In the genomic region with DNA sequence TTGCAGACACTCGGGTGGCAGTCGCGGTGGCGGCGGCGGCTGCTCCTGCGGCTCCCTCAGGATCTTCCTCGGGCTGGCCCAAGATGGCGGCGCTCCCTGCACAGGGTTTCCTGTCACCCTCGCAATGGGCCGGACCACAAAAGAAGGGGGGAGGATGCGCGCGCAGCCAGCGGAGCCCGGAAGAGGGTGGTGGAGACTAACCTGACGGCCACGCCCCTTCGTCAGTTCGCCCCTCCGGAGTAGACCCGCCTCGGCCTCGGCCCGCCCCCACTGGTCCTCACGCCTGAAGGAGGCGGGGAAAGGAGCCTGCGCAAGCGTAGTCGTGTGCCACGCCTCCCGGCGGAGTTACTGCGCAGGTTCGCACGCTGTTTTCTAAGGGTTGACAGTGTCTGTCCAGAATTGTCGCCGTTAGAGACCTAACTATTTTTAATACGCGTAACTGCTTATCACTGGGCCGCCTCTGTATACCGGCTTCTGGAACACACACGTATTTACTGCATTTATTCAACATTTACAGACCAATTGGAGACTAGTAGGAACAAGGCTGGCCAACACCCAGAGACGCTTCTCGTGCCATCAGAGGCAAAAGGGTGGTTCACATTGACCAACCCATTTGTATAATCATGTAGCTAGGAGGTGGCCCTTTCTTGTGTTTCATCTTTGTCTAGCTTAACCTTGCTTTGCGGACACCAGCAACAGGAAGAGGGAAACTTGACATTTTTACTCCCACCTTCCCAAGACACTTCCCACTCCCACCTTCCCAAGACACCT, we compare ENCODE assay signal across 8 mouse cellular contexts. TPM values are rescaled to one million over a fixed set of nuclear protein-coding genes. Genes with fewer than 3 reads are reported as not detected.
DNase-seq lines count a peak whose midpoint lies in the region; ATAC-seq and TF ChIP-seq lines count a peak whose summit lies in the region.

Gene Rab14, minus strand, starts transcription at position 223 of the 771 bp plus-strand sequence.

- under 1% methylated on average over 41 of the region's 47 CpGs for WGBS in forebrain, embryonic 11.5 days
- under 1% methylated on average over 43 of the region's 47 CpGs for WGBS in heart, embryonic 16.5 days
- under 1% methylated on average over 47 of the region's 47 CpGs for WGBS in liver, embryonic 15.5 days (ENCODE audit: insufficient replicate concordance)
- under 1% methylated on average over 47 of the region's 47 CpGs for WGBS in neural tube, embryonic 12.5 days

- peak within 1 kb of the TSS; percentile 93 to 98 (median 95) for H3K4me3 ChIP-seq in CH12.LX (replicated peaks in 1 of 3; ENCODE audit: low read depth in 2 of 3, low read length in 2 of 3, poor library complexity in 1 of 3)
- H3K4me3 ChIP-seq in forebrain, embryonic 11.5 days (ENCODE audit: low read depth, low read length): peak within 1 kb of the TSS; percentile 99
- H3K4me3 ChIP-seq in heart, embryonic 16.5 days (ENCODE audit: low read length): peak within 1 kb of the TSS; percentile 98
- peak within 1 kb of the TSS; percentile 91 for H3K4me3 ChIP-seq in liver, embryonic 15.5 days (replicated peaks)
- H3K4me3 ChIP-seq in neural tube, embryonic 12.5 days: peak within 1 kb of the TSS; percentile 88

- H3K27me3 ChIP-seq in CH12.LX (replicated peaks): no peaks in the 10 kb centered on the region
- H3K27me3 ChIP-seq in forebrain, embryonic 11.5 days (ENCODE audit: control insufficient read depth, insufficient read depth, low read length): no peaks in the 10 kb centered on the region
- H3K27me3 ChIP-seq in heart, embryonic 16.5 days (ENCODE audit: control insufficient read depth, insufficient read depth, low read length): no peaks in the 10 kb centered on the region
- H3K27me3 ChIP-seq in liver, embryonic 15.5 days: 0 out of 2 replicates have a peak, but pooled peaks cover 6% of the 10 kb centered on the region
- H3K27me3 ChIP-seq in neural tube, embryonic 12.5 days (replicated peaks): no peaks in the 10 kb centered on the region

- ATAC-seq in forebrain, embryonic 11.5 days (replicated peaks; ENCODE audit: low FRiP score): peak; percentile 98
- peak; percentile 97 for ATAC-seq in heart, embryonic 16.5 days (replicated peaks; ENCODE audit: extremely low read depth, insufficient read depth, low FRiP score)
- ATAC-seq in liver, embryonic 15.5 days (ENCODE audit: insufficient read depth): peak; percentile 93
- peak; percentile 97 for ATAC-seq in neural tube, embryonic 12.5 days (ENCODE audit: low FRiP score, low read depth)

- H3K9ac ChIP-seq in CH12.LX (ENCODE audit: insufficient read depth, low read depth): peak within 1 kb of the TSS; percentile 87
- peak within 1 kb of the TSS; percentile 99 for H3K9ac ChIP-seq in forebrain, embryonic 11.5 days (ENCODE audit: low read length)
- peak within 1 kb of the TSS; percentile 100 for H3K9ac ChIP-seq in heart, embryonic 16.5 days (ENCODE audit: low read length)
- H3K9ac ChIP-seq in liver, embryonic 15.5 days: peak within 1 kb of the TSS; percentile 92
- peak within 1 kb of the TSS; percentile 98 for H3K9ac ChIP-seq in neural tube, embryonic 12.5 days

- peak; percentile 99 for DNase-seq in CH12.LX (ENCODE audit: extremely low read depth)
- peak; percentile 98 for DNase-seq in c-Kit-positive CD71-positive TER-119-negative erythroid progenitor cells, embryonic 14.5 days (ENCODE audit: low read depth)
- peak; percentile 100 for DNase-seq in forebrain, embryonic 11.5 days (ENCODE audit: low spot score)
- peak; percentile 100 for DNase-seq in kidney, postnatal 36 days
- peak; percentile 99 for DNase-seq in telencephalon, adult 2 months (ENCODE audit: low read depth, low spot score)

- in situ Hi-C loops in CH12.LX (cut with MboI; ENCODE audit: low pct_ligation_motif_present, low pct_unique_long_range_greater_than_20kb, low sequenced_read_pairs): no loop called here

- TF ChIP-seq POLR2A in CH12.LX (IDR thresholded peaks at IDR 0.05; ENCODE audit: low read depth, low read length): peak; percentile 84

- H3K79me2 ChIP-seq in CH12.LX (replicated peaks; ENCODE audit: control insufficient read depth, extremely low read depth, insufficient read depth, poor library complexity, severe bottlenecking): peaks cover 41% of the 10 kb centered on the region

- no peak for TF ChIP-seq RAD21 in CH12.LX (IDR thresholded peaks at IDR 0.05; ENCODE audit: low read depth, low read length)

- no peak for TF ChIP-seq EP300 in CH12.LX (IDR thresholded peaks at IDR 0.05; ENCODE audit: low read length)

- no peaks in the 10 kb centered on the region for H3K9me3 ChIP-seq in CH12.LX (replicated peaks; ENCODE audit: low read length)
- H3K9me3 ChIP-seq in forebrain, embryonic 11.5 days (ENCODE audit: control insufficient read depth, low read length): no peaks in the 10 kb centered on the region
- no peaks in the 10 kb centered on the region for H3K9me3 ChIP-seq in heart, embryonic 16.5 days (replicated peaks; ENCODE audit: control insufficient read depth, low read length)
- no peaks in the 10 kb centered on the region for H3K9me3 ChIP-seq in liver, embryonic 15.5 days (replicated peaks)
- H3K9me3 ChIP-seq in neural tube, embryonic 12.5 days: no peaks in the 10 kb centered on the region

- H3K4me2 ChIP-seq in CH12.LX (ENCODE audit: insufficient read depth, low read depth, poor library complexity, severe bottlenecking): peak within 1 kb of the TSS; percentile 94
- peak within 1 kb of the TSS; percentile 72 for H3K4me2 ChIP-seq in forebrain, embryonic 11.5 days (ENCODE audit: low read depth, low read length, severe bottlenecking)
- peak within 1 kb of the TSS; percentile 77 for H3K4me2 ChIP-seq in heart, embryonic 16.5 days (ENCODE audit: low read depth, low read length)
- H3K4me2 ChIP-seq in liver, embryonic 15.5 days: peak within 1 kb of the TSS; percentile 93
- peak within 1 kb of the TSS; percentile 87 for H3K4me2 ChIP-seq in neural tube, embryonic 12.5 days (replicated peaks)

- peak within 1 kb of the TSS; percentile 89 for H3K27ac ChIP-seq in CH12.LX (ENCODE audit: insufficient read depth, low read depth)
- peak within 1 kb of the TSS; percentile 90 for H3K27ac ChIP-seq in forebrain, embryonic 11.5 days (ENCODE audit: low read depth, low read length)
- H3K27ac ChIP-seq in heart, embryonic 16.5 days (ENCODE audit: low read length): peak within 1 kb of the TSS; percentile 96
- H3K27ac ChIP-seq in liver, embryonic 15.5 days (replicated peaks): peak within 1 kb of the TSS; percentile 95
- H3K27ac ChIP-seq in neural tube, embryonic 12.5 days: peak within 1 kb of the TSS; percentile 95

- dilution Hi-C loops in CH12.LX (cut with MboI; ENCODE audit: extremely low pct_ligation_motif_present, extremely low pct_unique_long_range_greater_than_20kb, low sequenced_read_pairs): no loop called here

- peaks cover 0 to 4% of the 10 kb centered on the region in 2 experiments for H3K36me3 ChIP-seq in CH12.LX (replicated peaks in 1 of 2; ENCODE audit: control insufficient read depth in 1 of 2, insufficient read depth in 1 of 2, low read length in 1 of 2)
- no peaks in the 10 kb centered on the region for H3K36me3 ChIP-seq in forebrain, embryonic 11.5 days (ENCODE audit: control insufficient read depth, insufficient read depth, low read length)
- peaks cover 2% of the 10 kb centered on the region; the same call in 1 of the 2 replicates for H3K36me3 ChIP-seq in heart, embryonic 16.5 days (ENCODE audit: control insufficient read depth, insufficient read depth)
- no peaks in the 10 kb centered on the region for H3K36me3 ChIP-seq in liver, embryonic 15.5 days (replicated peaks)
- no peaks in the 10 kb centered on the region for H3K36me3 ChIP-seq in neural tube, embryonic 12.5 days

- peaks cover 12 to 43% of the 10 kb centered on the region in 2 experiments; a peak in 3 of 4 replicates for H3K4me1 ChIP-seq in CH12.LX (ENCODE audit: control insufficient read depth in 1 of 2, insufficient read depth in 2 of 2)
- H3K4me1 ChIP-seq in forebrain, embryonic 11.5 days (replicated peaks; ENCODE audit: control insufficient read depth, insufficient read depth, low read length): peaks cover 6% of the 10 kb centered on the region; the same call in 1 of the 2 replicates
- peaks cover 12% of the 10 kb centered on the region for H3K4me1 ChIP-seq in heart, embryonic 16.5 days (ENCODE audit: control insufficient read depth, insufficient read depth, low read length)
- H3K4me1 ChIP-seq in liver, embryonic 15.5 days (replicated peaks): peaks cover 35% of the 10 kb centered on the region
- peaks cover 10% of the 10 kb centered on the region for H3K4me1 ChIP-seq in neural tube, embryonic 12.5 days

- TF ChIP-seq CTCF in CH12.LX (conservative IDR thresholded peaks at IDR 0.05 in 1 of 2, IDR thresholded peaks at IDR 0.05 in 1 of 2; ENCODE audit: low read depth in 2 of 2, low read length in 2 of 2): no peak

TF ChIP-seq in CH12.LX, 34 proteins besides CTCF, POLR2A, EP300 and RAD21 (continues in another document):
- TF ChIP-seq SMC3 (IDR thresholded peaks at IDR 0.05; ENCODE audit: low read depth, low read length): no peak
- TF ChIP-seq ZMIZ1 (IDR thresholded peaks at IDR 0.05; ENCODE audit: low read depth, low read length): peak; percentile 69; the same call in 1 of the 2 replicates
- TF ChIP-seq JUN (IDR thresholded peaks at IDR 0.05; ENCODE audit: insufficient read depth, low read depth, low read length): no peak
- TF ChIP-seq ELF1 (IDR thresholded peaks at IDR 0.05; ENCODE audit: low read depth, low read length): peak; percentile 96
- no peak for TF ChIP-seq KAT2A (IDR thresholded peaks at IDR 0.05; ENCODE audit: insufficient replicate concordance, low read length)
- no peak; the same call in 1 of the 2 replicates for TF ChIP-seq JUND (conservative IDR thresholded peaks at IDR 0.05; ENCODE audit: low read depth, low read length)
- peak; percentile 75; the same call in 1 of the 2 replicates for TF ChIP-seq MYC (IDR thresholded peaks at IDR 0.05; ENCODE audit: low read depth, low read length)
- peak; percentile 52; the same call in 1 of the 2 replicates for TF ChIP-seq MAZ (IDR thresholded peaks at IDR 0.05; ENCODE audit: low read depth, low read length)
- peak; percentile 94 for TF ChIP-seq NRF1 (IDR thresholded peaks at IDR 0.05; ENCODE audit: low read depth, low read length)
- TF ChIP-seq MAFK (IDR thresholded peaks at IDR 0.05; ENCODE audit: insufficient replicate concordance, low read length): no peak
- no peak for TF ChIP-seq USF2 (conservative IDR thresholded peaks at IDR 0.05; ENCODE audit: low read depth, low read length)
- no peak for TF ChIP-seq CHD1 (IDR thresholded peaks at IDR 0.05; ENCODE audit: low read depth, low read length)
- no peak; the same call in 1 of the 2 replicates for TF ChIP-seq ETS1 (conservative IDR thresholded peaks at IDR 0.05; ENCODE audit: low read depth, low read length)

RNA-seq across cellular contexts. Expression of gene Rab14, which starts in this region (rescaled TPM):
- total RNA-seq in CH12.LX (2012; rRNA removed) (26.8 and 31.6 TPM in 2 replicates), CH12.LX (2014; rRNA removed) (66.2 and 69.2 TPM in 2 replicates)
- 83.1 and 94.4 TPM in 2 replicates for polyA plus RNA-seq in CH12.LX (2012; ENCODE audit: insufficient read length, low read depth)
- 249 and 271 TPM in 2 replicates for polyA plus RNA-seq in forebrain, embryonic 11.5 days (2014; fragmentation: Nextera tagmentation; extraction: Ambion mirVana)
- polyA plus RNA-seq in heart, embryonic 16.5 days (2015; fragmentation: Nextera tagmentation; extraction: Ambion mirVana): 256 and 284 TPM in 2 replicates
- 104 and 111 TPM in 2 replicates for polyA plus RNA-seq in liver, embryonic 15.5 days (2015; fragmentation: Nextera tagmentation; extraction: Ambion mirVana)
- 345 and 414 TPM in 2 replicates for polyA plus RNA-seq in neural tube, embryonic 12.5 days (2016; fragmentation: Nextera tagmentation; extraction: Ambion mirVana)

Comparison
In these comparisons a context has a peak if more than half of its experiments do, and no peak if none do; other contexts are left out.
1. Peak in every context shown above with its lines: DNase-seq, ATAC-seq, H3K4me3 ChIP-seq and H3K27ac ChIP-seq.